28 mouse cellular contexts compared by ENCODE assay signal in genomic region chr11:108240924-108241498, GRCm38 (mm10).
DNase-seq lines count a peak whose midpoint lies in the region; ATAC-seq and TF ChIP-seq lines count a peak whose summit lies in the region.
"Had no signal": no experiment of that assay in that cellular context is flagged by ENCODE, and none has a peak within 500 bp of the region (broad histone marks: within the 10 kb centered on the region; RNA-seq: fewer than 3 reads in every experiment).

No protein-coding gene starts in this region.

- H3K4me1 ChIP-seq in heart, embryonic 13.5 days: peaks cover 88% of the 10 kb centered on the region
- peaks cover 61% of the 10 kb centered on the region for H3K4me1 ChIP-seq in heart, embryonic 11.5 days (ENCODE audit: control insufficient read depth, insufficient read depth, low read length)
- H3K4me1 ChIP-seq in stomach, postnatal 0 days (replicated peaks; ENCODE audit: control insufficient read depth, insufficient read depth): no peaks in the 10 kb centered on the region; the same call in 1 of the 2 replicates

- ATAC-seq in heart, embryonic 13.5 days (ENCODE audit: extremely low read depth, insufficient number of reproducible peaks, low FRiP score, low TSS enrichment): no peak
- ATAC-seq in heart, embryonic 11.5 days (replicated peaks; ENCODE audit: insufficient number of reproducible peaks, low FRiP score, low TSS enrichment): no peak
- no peak for ATAC-seq in stomach, postnatal 0 days (ENCODE audit: low FRiP score, low TSS enrichment)
- no peak for ATAC-seq in monocyte, adult 5-6 weeks (replicated peaks; ENCODE audit: insufficient number of reproducible peaks, low FRiP score, low TSS enrichment, poor library complexity, severe bottlenecking)
- ATAC-seq: activated CD4-positive, CD25-positive, alpha-beta regulatory T cell, adult 4 months; CD4-positive, CD25-positive, alpha-beta regulatory T cell, adult 4 months; liver, postnatal 0 days; lung, postnatal 0 days; Patski had no signal

- peak overlapping the region; percentile 44 for H3K9ac ChIP-seq in heart, embryonic 13.5 days
- no peak overlapping the region for H3K9ac ChIP-seq in heart, embryonic 11.5 days (ENCODE audit: low read depth, low read length)
- H3K9ac ChIP-seq in stomach, postnatal 0 days (ENCODE audit: low read length): no peak overlapping the region
- H3K9ac ChIP-seq: hindbrain, embryonic 15.5 days; liver, postnatal 0 days; midbrain, embryonic 12.5 days; neural tube, embryonic 12.5 days had no signal

- no peak for TF ChIP-seq CTCF in stomach, postnatal 0 days (IDR thresholded peaks at IDR 0.05; ENCODE audit: low read depth)

- no peak for TF ChIP-seq EP300 in stomach, postnatal 0 days (optimal IDR thresholded peaks at IDR 0.05)

- no peak overlapping the region for H3K4me3 ChIP-seq in heart, embryonic 13.5 days
- no peak overlapping the region for H3K4me3 ChIP-seq in heart, embryonic 11.5 days (ENCODE audit: low read depth, low read length)
- H3K4me3 ChIP-seq in stomach, postnatal 0 days (ENCODE audit: low read depth, low read length): no peak overlapping the region
- H3K4me3 ChIP-seq: forebrain, embryonic 10.5 days; hindbrain, embryonic 15.5 days; midbrain, embryonic 12.5 days; neural tube, embryonic 12.5 days had no signal

- no peak overlapping the region; the same call in 1 of the 2 replicates for H3K27ac ChIP-seq in heart, embryonic 13.5 days (replicated peaks)
- no peak overlapping the region for H3K27ac ChIP-seq in heart, embryonic 11.5 days (ENCODE audit: low read depth, low read length)
- no peak overlapping the region for H3K27ac ChIP-seq in stomach, postnatal 0 days (replicated peaks)
- H3K27ac ChIP-seq: forebrain, embryonic 10.5 days; hindbrain, embryonic 15.5 days; macrophage; midbrain, embryonic 12.5 days; neural tube, embryonic 12.5 days had no signal

- peak; percentile 65 for DNase-seq in R1 (ENCODE audit: low read depth, low spot score)
- peak; percentile 85 for DNase-seq in large intestine, adult 2 months (ENCODE audit: low read depth, low spot score)
- peak; percentile 32 for DNase-seq in stomach, postnatal 0 days (ENCODE audit: low spot score)
- no peak for DNase-seq in kidney, adult 9 months
- DNase-seq: adrenal gland, adult 8-10 months; cerebellum, adult 18-20 months; cerebellum, postnatal 14 days; gastrocnemius, postnatal 25 days; kidney, adult 11 months; kidney, postnatal 10 days; liver, postnatal 0 days; retina, postnatal 1 day; right cerebral cortex, postnatal 25 days; thymus, adult 2 months had no signal

- no peak overlapping the region for H3K4me2 ChIP-seq in heart, embryonic 13.5 days
- no peak overlapping the region for H3K4me2 ChIP-seq in heart, embryonic 11.5 days
- no peak overlapping the region for H3K4me2 ChIP-seq in stomach, postnatal 0 days (replicated peaks; ENCODE audit: low read depth)
- H3K4me2 ChIP-seq: hindbrain, embryonic 15.5 days; liver, embryonic 11.5 days; midbrain, embryonic 12.5 days; neural tube, embryonic 12.5 days had no signal

- H3K9me3 ChIP-seq in heart, embryonic 13.5 days: no peaks in the 10 kb centered on the region
- no peaks in the 10 kb centered on the region for H3K9me3 ChIP-seq in heart, embryonic 11.5 days (replicated peaks; ENCODE audit: control insufficient read depth, low read length)
- no peaks in the 10 kb centered on the region for H3K9me3 ChIP-seq in stomach, postnatal 0 days (ENCODE audit: control insufficient read depth, low read length)
- H3K9me3 ChIP-seq: forebrain, embryonic 10.5 days; hindbrain, embryonic 15.5 days; midbrain, embryonic 12.5 days; neural tube, embryonic 12.5 days had no signal

- H3K27me3 ChIP-seq in heart, embryonic 13.5 days (replicated peaks): no peaks in the 10 kb centered on the region
- no peaks in the 10 kb centered on the region for H3K27me3 ChIP-seq in heart, embryonic 11.5 days (ENCODE audit: control insufficient read depth, insufficient read depth, low read length)
- H3K27me3 ChIP-seq in stomach, postnatal 0 days (ENCODE audit: control insufficient read depth, insufficient read depth, low read length): no peaks in the 10 kb centered on the region
- H3K27me3 ChIP-seq: hindbrain, embryonic 15.5 days; neural tube, embryonic 12.5 days; Patski had no signal

- WGBS in heart, embryonic 13.5 days: 66% methylated on average over 11 of the region's 11 CpGs
- WGBS in heart, embryonic 11.5 days (ENCODE audit: insufficient replicate concordance): 65% methylated on average over 11 of the region's 11 CpGs
- 42% methylated on average over 11 of the region's 11 CpGs for WGBS in large intestine, adult 2 months
- 67% methylated on average over 11 of the region's 11 CpGs for WGBS in stomach, postnatal 0 days

- H3K36me3 ChIP-seq in heart, embryonic 13.5 days: no peaks in the 10 kb centered on the region
- no peaks in the 10 kb centered on the region for H3K36me3 ChIP-seq in heart, embryonic 11.5 days (ENCODE audit: control insufficient read depth, insufficient read depth, low read length)
- H3K36me3 ChIP-seq in stomach, postnatal 0 days (ENCODE audit: control insufficient read depth, insufficient read depth, low read length): no peaks in the 10 kb centered on the region
- H3K36me3 ChIP-seq: forebrain, embryonic 10.5 days; G1E; hindbrain, embryonic 15.5 days; midbrain, embryonic 12.5 days; neural tube, embryonic 12.5 days had no signal
